Mouse (Mus musculus) monocyte, adult 5-6 weeks (primary cell): ENCODE results near the gene Ankmy1. TPM values are rescaled to one million over a fixed set of nuclear protein-coding genes. Genes with fewer than 3 reads are reported as not detected.

Experiments
- ATAC-seq: fragments of 153-309, 156-312 bp; replicated peaks from 2 replicates; pipeline ENCODE4 v1.8.0; 2017; ENCODE audit warnings: mild to moderate bottlenecking; ENCODE audit not compliant: low TSS enrichment, insufficient number of reproducible peaks, severe bottlenecking, poor library complexity, low FRiP score
- total RNA-seq: library from RNA; stranded (forward); fragments of 200-1000, 200-491, 200-594 nt; gene quantifications from 3 replicates; pipeline ENCODE4 v1.2.3, GENCODE M21; 2017

Gene Ankmy1
- total RNA-seq, 1 experiment from 2014 or later, result not detected

DNA sequence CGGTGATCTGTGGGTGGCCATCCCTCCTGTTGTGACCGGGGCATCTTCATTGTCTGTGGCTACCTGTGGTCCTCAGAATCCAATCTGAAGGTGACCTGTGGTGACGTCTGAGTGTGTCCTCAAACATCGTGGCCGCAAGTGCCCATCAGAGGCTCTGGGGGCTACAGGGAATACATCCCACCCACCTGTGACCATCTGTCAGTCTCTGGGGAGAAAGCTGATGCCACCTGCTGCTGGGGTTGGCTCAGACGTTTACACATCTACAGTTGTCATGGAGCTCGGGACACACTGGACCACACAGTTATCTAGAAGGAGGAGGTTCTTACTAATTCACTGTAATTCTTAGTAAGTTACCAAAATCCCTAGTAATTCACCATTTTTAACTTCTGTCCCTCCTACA lies 63.5 kb downstream of the Ankmy1 start:
- no peak for ATAC-seq

DNA sequence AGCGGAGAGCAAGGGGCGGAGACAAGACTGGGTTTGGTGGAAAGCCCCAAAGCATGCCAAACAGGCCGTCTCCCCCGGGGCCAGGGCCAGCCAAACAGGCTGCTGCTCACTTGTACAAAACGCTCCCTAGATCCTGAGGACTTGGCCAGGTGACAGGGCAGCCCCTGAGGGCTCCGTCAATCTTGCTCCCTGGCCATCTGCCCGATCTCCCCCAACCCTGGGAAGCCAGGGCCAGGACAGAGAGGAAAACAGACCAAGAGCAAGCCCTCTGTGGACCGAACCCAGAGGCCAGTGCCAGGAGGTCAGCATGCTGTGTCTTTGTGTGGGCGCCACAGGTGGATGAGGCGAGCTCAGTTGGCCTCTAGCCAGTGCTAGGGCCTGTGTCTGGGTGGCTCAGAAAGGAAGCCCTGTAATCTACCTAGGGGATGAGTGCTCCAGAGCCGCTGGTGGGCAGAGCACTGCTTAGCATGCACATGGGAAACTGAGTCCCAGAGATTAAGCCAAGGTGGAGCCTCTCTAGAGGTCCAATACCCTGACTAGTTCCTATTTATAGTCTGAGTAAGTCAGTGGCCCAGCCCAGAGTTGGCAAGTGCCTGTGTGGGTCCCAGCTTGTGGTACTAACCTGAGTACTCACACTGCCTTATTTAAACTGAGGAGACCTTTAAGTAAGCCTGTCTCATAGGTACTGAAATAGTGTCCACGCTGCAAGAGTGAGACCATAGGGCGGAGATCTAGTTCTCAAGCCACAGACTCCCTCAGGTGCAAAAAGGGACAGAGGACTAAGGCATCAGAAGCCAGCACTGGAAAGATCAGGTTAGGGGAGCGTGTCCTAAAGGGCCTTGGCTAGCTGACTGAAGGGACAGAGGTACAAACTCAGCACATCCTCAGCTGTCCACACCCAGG lies 64.5 kb downstream of the Ankmy1 start:
- ATAC-seq, result no peak

DNA sequence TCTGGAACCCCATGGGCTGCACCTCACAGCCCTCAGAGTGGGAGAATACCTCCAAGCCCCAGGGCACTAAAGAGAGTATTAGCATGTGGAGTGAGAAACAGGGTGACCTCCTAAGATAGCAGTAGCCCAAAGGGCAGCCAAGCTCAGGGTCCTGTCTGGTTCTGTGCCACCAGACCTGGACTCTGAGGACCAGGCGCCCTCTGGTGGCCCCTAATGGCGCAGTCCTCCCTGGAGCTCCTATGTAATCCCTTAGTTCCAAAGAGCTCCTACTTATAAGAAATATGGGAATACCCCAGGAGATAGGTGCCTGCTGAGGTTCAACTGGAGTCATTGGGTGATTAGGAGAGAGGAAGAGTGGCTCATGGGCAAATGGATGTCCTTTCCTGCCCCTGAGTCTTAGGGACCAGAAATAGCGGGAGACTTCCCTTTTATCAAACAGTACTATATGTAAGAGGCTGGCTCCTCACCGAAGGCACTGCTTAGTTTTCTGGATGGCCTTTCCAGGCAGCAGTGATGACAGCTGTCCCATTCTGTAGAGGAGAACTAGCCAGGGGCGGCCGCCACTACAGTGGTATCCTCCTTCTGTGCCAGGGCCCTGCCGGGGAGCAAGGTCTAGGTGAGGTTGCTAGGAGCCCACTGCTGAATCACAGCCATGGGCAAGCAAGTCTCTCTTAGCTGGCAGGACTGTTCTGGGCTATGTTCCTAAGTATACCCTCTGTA lies 68.6 kb downstream of the Ankmy1 start:
- ATAC-seq, result 0 out of 2 replicates have a peak, but pooled peaks have one; percentile 10

DNA sequence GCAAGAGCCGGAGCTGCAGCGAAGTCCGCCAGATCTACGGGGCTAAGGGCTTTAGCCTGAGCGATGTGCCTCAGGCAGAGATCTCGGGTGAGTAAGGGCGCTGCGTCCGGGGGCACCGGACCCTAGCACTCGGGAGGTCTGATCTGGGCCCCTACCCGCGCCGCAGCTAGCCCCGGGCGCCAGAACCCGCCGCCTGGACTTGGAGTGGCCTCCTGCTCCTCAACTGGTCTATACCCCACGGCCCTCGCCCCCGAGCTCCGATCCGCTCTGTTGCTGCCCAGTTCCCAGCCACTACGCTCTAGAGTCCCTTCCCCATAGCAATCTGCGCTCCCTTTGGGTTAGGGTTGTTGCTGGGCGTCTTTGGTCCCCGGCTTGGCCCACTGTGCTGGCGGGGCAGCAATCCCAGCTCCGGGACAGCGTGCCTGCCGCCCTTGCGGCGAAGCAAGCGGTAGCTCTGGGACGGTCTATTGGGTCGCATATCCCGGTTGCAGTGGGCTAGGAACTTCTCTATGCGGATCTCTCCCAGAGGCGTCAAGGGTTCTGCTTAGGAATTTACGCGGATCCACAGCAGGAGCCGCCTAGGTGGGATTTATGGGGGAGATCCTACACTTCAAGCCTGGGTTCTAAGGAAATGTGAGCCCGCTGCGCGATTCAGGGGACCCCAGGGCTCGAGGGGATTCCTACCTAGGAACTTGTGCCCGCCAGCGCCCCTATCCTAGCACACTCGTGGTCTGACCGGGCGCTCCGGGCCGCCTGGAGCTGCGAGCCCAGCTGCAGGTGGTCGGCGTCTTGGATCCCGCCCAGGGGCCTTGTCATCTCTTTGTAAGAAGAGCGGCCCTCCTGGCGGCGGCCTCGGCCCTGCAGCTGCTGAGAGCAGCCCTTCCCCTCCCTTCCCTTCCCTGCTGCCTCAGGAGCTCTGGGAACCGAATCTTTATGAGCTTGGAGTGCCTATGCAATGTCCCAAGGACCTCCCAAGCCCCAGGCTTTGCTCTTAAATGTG lies 70.4 kb downstream of the Ankmy1 start:
- no peak for ATAC-seq

DNA sequence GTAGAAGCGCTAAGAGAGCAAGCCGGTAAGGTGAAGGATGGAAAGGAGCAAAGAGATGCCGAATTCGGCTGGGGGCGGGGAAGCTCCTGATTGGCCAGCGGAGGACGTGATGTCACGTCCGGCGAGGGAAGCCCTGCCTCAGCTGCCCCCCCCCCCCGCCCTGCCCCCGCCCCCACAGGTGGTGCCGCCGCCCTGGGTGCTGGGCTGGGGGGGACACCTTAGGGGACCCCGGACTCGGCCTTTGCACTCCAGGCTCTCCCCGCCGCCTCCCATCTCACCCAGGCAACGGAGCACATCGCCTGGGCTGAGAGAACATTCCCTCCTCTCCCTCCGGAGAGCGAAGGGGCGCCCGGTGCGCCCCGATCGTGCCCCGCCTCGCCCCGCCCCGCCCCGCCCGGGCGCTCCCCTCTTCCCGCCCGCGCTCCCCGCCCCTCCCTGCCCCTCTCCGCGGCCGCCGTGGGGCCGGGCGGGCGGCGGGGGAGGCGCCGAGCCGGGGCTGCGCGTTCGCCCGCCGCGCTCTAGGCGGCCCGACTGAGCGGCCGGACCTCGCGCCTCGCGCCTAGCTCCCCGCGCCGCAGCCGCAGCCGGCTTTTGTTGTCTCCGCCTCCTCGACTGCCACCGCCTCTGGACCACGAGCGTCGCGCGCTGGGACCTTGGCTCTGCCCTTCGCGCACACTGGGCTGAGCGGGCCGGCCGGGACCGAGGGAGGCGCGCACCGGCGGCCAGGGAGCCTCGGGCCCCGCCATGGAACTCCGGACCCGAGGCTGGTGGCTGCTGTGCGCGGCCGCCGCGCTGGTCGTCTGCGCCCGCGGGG lies 71.3 kb downstream of the Ankmy1 start, which contains the start of gene Gpc1:
Gene Gpc1, plus strand, starts transcription at position 458 of the 814 bp plus-strand sequence.
- ATAC-seq, result peak; percentile 44; the same call in 1 of the 2 replicates

DNA sequence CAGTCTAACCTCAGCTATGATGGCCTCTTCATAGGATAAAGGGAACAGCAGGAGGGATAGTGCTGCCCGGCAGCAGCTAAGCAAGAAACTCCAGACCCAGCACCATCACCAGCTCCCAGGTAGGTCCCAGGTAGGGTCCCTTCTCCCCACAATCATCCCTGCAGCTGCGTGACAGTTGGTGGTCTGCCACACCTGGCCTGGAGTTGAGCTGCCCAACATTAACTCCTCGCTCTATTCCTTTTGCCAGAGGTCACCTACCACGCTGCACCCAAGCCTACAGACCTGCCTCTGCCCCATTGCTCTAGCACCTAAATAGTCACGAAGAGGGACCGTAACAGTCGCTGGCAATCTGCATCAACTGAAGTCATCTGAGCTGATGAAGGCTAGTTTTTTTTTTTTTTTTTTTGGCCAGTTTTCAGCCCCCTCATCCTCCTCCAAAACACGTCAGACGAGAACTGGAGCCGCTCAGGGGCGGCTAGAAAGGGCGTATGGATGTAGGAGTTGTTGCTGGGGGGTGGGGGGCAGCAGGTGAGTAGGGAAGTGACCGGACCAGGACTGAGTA lies 72.0 kb downstream of the Ankmy1 start:
- no peak for ATAC-seq

DNA sequence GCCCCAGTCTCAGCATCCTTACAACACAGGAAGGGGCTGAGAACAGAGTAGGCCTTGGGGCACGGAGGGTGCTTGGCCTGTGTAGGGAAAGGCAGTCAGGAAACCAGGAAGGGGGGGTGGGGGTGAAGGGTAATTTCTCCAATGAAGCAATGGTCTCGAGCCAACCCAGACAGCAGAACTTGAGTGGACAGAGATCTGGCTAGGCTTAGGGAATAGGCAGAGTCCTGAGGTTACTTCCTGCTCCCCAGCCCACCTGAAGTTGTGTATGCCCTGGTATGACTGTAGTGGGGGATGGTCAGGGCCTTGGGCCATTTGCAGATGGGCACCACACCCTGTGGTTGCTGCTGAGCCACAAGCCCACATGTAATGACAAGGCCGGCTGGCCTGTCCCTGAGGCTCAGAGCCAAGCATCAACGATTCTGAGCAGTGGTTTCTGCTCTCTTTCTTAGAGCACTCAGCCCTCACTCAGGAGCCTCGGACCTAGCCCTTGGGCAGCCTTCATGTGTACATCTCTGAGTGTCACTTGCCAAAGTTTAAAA lies 86.9 kb downstream of the Ankmy1 start:
- ATAC-seq, result peak; percentile 35; the same call in 1 of the 2 replicates

DNA sequence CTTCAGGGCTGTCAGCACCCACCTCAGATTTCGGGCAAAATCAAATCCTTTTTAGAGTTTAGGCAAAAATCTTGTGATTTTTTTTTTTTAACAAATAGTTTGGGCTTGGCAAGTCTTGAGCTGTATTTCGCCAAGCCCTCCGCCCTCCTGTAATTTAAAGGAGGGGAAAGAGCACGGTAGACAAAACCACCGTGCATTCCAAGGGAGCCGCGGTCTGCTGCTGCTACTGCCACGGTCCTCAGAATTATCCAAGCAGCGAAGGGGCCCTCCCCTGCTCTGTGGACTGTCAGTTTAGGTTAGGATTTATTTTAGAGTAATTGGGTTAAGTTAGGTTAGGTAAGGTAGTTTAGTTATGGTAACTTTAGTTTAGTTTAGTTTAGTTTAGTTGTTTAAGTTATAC lies 87.6 kb downstream of the Ankmy1 start:
- no peak for ATAC-seq

DNA sequence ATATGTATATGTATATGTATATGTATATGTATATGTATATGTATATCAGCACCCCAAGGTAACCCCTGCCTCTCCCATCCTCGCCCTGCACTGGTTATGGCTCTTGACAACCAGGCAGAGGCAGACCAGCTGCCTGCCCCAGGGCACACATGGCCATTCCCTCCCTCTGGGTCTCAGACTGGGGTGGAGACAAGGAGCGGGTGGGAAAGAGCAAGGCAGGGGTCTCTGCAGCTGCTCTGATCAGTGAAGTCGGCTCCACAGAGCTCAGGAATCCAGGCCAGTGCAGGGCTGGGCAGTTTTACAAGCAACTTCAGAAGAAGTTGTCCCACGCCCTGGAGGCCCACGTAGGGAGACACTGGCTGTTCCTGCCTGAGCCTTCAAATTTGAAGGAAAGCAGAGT lies 88.4 kb downstream of the Ankmy1 start:
- no peak for ATAC-seq

Other genes starting within 250 kb of the Ankmy1 start
- 24.0 to 67.4 TPM (median 25.2 TPM) in 3 replicates for gene Gpc1, start 71.3 kb downstream of the Ankmy1 start, total RNA-seq
- gene Dusp28, start 4.1 kb upstream of the Ankmy1 start, total RNA-seq, result 2.0 to 2.8 TPM in 2 of 3 replicates, not detected in the other
- gene Rnpepl1, start 7.9 kb upstream of the Ankmy1 start, total RNA-seq, result 17.1 to 31.1 TPM (median 26.0 TPM) in 3 replicates
- gene Capn10, start 31.5 kb upstream of the Ankmy1 start, total RNA-seq, result 4.0 to 10.1 TPM (median 7.1 TPM) in 3 replicates
- 56.2 to 58.9 TPM (median 58.5 TPM) in 3 replicates for gene Gpr35, start 48.0 kb upstream of the Ankmy1 start, total RNA-seq
- not detected in 3 replicates for gene Aqp12, start 103.4 kb upstream of the Ankmy1 start, total RNA-seq
- not detected in 3 replicates for gene Kif1a, start 199.0 kb upstream of the Ankmy1 start, total RNA-seq
- gene Agxt, start 232.3 kb upstream of the Ankmy1 start, total RNA-seq, result not detected in 3 replicates